Mouse (Mus musculus) Muller cell, postnatal 12 days (primary cell): Measurements from ENCODE around the gene Fau.

Source experiments
- DNase-seq: peaks from one replicate; pipeline ENCODE4 v3.0.0-alpha.2; 2015; ENCODE audit errors: inconsistent ontology term

Fau gene

DNA sequence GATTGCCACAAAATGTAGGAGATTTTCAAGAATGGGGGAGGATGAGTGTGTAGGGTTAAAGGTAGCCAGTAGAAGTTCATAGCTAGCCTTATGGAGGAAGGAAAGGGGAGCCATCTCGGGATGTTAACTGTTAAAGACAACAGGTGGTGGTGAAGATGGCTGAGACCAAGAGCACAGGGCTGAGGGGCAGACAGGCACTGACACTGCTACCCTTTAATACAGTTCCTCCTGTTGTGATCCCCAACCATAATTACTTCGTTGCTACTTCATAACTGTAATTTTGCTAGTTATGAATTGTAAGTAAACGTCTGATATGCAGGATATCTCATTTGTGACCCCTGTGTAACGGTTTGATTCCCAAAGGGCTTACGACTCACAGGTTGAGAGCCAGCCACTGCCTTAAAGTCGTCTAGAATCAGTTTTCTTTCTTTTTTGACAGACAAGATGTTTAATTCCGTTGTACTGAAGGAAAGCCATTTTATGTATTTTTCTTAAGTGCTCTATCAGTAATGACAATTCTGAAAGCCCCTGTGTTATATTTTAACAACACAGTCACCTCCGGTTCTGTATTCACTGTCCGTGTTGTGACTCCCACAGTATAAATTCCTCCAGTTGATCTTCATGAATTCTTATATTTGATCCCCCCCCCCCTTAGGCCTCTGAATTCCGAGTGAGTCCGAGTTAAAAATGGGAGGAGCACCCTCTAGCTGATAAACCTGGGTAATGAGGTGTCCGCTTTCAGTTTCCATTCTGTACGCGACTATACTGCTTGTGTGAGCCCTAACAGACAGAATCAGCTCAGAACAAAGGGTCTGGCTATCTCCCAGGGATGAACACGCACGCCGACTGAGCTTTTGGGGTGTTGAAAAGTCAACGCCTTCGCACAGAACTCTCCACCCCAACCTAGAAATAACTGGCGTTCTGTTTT, 12.0 kb upstream of the Fau start:
- DNase-seq: no peak

DNA sequence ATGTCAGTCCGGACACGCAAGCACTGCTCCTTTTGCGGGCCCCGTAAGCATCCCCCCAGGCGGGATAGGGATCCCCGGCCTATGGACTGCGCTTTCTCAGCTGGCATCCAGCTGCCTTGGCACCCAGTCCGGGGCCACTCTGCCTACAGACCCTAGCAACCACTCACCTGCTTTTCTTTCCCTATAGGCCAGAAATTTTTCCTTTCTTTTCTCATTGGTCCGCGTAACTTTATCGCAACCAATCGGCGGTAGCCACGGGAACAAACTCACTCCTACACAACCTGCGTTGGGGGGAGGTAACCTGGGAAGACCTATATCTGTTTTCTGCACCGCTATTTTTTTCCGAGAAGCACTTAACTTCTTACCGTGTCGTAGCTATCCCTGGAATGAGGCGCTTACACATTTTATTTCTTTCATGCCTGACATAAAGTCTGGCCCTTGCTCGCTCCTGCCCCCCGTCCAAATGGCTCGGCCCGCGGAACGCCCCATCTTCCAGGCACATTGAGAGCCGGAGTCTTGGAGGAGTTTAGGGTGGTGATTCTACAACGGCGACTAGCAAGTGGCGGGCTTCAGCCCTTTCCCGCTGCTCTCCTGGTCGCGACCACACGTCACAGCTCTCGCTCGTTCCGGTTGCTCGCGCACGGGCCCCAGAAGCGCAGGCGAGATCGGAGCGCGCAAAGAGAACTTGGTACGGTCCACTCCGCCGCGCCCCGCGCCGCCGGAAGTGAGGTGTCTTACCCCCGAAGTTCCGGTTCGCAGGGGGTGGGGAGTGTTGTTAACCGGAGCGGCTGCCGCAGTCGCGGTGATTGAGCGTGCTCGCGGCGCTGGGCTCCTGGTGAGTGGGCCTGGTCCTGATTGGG, 11.1 kb upstream of the Fau start, which contains the start of gene Syvn1:
Gene Syvn1 (plus strand): TSS at position 283 of the 860 bp plus-strand sequence.
- peak; percentile 95 for DNase-seq

DNA sequence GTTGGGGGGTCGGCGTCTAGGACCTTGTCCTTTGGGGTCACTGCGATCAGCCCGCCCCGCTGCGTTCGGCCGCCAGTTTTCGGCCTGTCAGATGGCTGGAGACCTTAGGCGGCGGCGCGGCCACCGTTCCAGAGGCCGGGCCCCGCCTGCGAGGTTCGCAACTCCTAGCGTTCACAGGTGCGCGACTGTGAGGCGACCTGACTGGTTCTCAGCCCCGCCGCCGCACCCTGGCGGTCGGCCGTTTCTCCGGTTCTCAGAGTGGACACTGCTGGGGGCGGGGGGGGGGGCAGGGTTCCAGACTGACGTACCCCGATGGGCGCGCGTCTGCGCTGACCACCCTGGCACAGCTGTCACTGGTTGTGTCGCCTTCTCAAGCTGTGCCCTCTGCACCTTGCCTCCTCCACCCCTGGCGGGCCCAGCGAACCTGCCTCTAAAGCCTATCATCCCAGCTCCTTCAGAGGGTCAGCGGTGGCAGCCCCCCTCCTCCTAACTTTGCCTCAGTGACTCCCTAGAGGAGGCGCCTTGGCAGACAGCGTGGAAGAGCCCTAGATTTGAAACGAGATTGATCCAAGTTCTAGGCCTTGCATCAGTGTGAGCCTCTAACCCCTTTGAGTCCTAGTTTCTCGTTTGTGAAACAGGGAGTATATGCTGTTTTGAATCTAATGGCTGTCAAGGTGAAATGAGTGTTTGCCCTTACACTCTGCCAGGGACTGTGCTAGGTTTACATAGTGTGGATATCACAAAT, 10.3 kb upstream of the Fau start:
- no peak for DNase-seq

DNA sequence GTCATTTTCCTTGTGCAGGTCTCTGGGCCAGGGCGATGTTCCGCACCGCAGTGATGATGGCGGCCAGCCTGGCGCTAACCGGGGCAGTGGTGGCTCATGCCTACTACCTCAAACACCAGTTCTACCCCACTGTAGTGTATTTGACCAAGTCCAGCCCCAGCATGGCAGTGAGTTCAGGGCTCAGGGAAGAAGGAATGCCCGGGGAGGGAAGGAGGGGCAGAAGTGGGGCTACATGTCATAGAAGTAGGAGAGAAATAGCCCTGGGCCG, 9.8 kb upstream of the Fau start:
- no peak for DNase-seq

DNA sequence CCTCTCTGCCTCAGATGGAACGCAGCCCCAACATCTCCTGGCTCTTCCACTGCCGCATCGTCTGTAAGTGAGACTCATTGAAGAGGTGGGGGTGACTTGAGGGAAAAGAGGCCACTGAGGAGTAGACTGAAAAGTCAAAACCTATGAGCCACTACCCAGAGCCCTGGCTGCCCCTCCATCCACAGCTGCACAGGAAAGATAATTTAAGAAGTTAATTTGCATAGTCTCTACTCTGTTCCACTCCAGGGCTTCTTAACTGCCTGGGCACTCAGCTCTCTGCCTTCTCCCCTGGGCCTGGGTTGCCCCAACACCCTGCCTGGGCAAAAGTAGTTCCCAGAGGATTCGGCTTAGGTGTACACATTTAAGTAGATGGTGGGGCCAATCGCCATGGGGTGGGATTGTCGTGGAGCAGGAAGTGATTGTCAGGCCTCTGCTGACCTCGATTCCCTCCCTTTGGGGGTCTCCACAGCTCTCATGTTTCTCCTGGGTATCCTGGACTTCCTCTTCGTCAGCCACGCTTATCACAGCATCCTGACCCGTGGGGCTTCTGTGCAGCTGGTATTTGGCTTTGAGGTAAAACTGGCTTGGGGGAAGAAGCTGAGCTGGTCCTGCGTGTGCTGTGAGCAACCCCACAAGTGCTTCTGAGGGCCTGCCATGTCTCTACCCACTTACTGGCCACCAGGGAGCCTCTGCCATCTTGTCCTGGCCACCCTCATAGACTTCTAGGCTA, 8.8 kb upstream of the Fau start:
- no peak for DNase-seq

DNA sequence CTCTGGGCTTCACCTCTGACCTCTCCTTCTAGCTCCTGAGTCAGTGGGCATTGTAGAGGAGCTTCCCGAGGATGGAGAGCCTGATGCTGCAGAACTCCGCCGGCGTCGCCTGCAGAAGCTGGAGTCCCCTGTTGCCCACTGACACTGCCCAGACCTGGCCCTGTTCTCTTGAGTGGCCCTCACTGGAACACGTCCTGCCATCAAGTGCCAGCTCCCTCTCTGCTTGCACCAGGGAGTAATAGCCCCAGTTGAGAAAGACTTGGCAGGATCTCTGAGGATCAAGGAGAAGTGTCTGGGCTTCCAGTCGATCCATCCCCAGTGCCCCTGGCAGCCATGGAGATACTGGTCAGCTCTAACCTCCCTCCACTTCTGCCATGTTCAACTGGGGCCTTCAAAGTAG, 5.1 kb upstream of the Fau start:
- DNase-seq: no peak

DNA sequence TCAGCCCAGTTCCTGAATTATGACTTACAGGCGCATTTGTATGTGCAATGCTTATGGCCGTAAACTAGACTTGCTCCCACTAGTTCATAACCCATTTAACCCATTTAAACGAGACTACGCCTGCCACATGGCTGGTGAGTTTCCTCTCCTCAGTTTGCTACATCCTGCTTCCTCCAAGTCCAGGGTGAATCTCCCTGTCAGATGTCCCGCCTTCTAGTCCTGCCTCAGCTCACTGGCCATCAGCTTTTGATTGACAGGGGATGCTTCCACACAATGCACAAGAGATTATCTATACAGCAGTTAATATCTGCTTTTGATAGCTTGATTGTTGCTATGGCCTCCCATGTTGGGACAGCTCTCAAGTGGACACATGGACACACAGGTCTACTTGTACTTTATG, 3.3 kb upstream of the Fau start:
- no peak for DNase-seq

DNA sequence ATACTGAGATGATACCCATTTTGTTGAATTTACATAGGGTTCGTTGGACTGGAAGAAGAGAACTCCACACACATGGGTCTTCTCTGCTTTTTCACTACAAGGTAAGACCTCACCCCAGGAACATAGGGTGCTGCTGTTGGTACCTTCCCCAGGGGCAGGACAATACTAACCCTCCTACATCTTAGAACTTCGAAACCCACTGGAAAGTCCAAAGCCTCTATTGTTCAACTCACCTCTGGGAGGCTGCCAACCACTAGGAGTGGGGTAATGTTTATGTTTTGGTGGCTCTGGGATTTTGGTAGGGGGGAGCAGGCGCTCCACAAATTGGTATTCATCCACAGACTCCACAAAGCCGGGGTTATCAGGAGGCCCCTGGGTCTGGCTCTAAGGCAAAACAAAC, 948 bp upstream of the Fau start:
- no peak for DNase-seq

DNA sequence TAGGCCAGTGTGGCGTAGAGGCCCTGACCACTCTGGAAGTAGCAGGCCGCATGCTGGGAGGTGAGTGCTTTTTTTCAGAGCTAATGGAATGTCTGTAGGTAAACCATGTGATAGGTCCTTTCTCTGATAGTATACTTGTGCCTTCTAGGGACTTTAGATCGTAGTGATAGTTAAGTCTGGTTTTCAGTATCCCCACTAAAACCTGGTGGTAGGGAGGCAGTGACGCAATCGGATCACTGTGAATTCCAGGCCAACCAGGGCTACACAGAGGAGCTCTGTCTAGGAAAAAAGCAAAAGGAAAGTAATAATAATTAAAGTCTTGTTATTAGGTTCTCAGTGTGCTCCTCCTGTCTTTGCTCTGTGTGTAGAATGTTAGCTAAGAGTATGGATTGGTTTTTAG, 869 bp downstream of the Fau start:
- no peak for DNase-seq

DNA sequence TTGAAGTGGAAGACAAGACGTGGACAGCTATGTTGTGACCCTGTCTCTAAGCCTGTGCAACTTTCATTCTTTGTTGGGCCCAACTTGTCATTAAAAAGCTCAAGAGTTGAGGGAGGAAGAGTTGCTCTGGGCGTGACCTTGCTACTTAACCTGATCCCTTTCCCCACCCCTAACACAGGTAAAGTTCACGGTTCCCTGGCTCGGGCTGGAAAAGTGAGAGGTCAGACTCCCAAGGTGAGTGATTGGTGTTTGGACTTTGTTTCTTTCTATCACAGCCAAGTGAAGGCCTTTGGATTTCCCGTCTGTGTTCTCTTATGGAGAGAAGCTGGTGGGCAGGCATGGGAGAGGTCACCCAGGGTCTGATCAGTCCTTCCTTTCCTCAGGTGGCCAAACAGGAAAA, 1.3 kb downstream of the Fau start:
- DNase-seq: no peak

DNA sequence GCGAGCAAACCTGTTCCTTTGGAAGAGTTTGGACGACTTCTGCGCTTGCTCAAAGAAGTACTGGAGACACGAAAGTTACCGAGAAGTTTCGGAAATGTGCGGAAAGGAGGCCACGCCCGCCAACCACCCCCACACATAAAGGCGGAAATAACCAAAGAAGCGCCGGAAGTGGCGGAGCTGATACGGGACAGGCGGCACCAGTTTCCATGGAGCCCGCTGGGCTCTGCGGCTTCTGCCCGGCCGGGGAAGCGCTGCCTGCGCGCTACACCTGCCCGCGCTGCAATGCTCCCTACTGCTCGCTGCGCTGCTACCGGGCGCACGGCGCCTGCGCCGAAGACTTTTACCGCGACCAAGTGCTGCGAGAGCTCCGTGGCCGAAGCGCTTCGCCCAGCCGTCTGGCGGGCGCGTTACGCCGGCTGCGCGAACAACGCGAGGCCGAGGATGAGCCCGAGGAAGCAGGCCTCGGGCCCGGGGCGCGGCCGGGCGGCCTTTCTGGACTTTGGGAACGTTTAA, 3.4 kb downstream of the Fau start, which contains the start of gene Znhit2:
Gene Znhit2 (plus strand): TSS at position 172 of the 513 bp plus-strand sequence.
- DNase-seq: peak; percentile 95

DNA sequence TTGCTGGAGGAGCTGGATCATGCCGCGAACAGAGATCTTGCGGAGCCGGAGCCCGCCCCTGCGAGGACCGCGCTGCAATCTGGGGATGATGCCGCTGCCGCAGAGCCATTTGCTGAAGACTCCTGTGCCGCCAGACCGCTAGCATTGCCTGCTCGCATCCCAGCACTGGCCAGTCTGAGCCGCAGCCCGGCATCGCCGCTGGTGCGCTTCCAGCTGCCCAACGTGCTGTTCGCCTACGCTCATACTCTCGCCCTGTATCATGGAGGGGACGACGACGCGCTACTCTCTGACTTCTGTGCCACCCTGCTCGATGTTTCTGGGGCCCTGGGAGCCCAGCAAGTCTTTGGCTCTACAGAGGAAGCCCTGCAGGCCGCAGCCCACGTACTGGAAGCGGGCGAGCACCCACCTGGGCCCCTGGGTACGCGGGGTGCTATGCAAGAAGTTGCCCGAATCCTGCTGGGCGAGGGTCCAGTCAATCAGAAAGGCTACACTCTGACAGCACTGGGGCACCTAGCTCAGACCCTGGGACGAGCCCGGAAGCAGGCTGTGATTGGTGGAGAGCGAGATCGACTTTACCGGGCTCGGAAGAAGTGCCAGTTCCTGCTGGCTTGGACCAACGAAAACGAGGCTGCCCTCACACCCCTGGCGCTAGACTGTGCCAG, 4.1 kb downstream of the Fau start:
- peak; percentile 49 for DNase-seq

DNA sequence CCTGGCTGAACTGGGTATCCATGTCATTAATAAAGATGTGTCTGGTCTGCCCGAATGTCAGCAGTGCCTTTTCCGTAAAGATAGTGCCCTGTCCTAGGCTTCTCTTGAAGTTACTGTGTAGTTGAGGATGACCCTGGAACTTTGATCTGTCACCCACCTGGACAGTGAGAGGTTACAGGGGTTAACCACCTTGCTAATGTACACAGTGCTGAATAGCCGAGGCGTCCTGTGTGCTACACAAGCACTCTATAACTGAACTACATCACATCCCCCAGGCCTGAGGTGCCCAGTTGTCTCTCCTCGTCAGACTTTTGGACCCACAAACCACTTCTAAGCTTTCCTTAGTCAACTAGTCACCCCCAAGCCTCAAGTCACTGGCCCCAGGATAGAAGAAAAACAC, 4.8 kb downstream of the Fau start:
- DNase-seq: no peak

DNA sequence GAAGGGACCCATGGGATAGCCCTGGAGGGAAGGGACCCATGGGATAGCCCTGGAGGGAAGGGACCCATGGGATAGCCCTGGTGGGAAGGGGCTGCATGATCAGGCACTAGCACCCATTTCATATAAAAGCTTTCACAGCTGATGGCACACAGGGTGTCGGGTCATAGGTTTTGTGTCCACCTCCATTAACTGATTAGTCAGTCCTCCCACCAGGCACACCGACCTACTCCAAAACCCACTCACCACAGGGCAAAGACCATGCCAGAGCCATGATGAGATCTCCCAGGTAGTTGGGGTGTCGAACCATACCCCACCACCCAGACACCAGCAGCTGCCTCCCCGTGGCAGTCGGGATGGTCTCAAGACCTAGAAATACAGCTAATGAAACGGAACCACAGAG, 5.4 kb downstream of the Fau start:
- no peak for DNase-seq

DNA sequence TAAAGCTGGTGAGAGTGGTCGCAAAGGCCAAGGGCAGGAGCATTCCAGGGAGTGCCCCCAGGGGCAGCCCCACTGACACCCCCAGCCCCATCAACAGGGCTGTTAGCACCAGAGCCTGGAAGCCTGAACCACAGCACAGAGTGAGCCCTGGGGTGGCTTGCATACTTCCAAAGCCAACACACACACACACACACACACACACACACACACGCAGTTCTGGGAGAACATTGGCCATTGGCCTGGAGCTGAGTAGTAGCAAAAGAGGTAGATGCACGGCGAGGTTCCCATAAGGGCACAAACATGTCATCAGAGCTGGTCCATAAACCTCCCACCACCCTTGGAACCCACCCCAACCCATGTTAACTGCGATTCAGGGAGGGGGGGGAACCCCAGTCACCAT, 8.9 kb downstream of the Fau start:
- no peak for DNase-seq

DNA sequence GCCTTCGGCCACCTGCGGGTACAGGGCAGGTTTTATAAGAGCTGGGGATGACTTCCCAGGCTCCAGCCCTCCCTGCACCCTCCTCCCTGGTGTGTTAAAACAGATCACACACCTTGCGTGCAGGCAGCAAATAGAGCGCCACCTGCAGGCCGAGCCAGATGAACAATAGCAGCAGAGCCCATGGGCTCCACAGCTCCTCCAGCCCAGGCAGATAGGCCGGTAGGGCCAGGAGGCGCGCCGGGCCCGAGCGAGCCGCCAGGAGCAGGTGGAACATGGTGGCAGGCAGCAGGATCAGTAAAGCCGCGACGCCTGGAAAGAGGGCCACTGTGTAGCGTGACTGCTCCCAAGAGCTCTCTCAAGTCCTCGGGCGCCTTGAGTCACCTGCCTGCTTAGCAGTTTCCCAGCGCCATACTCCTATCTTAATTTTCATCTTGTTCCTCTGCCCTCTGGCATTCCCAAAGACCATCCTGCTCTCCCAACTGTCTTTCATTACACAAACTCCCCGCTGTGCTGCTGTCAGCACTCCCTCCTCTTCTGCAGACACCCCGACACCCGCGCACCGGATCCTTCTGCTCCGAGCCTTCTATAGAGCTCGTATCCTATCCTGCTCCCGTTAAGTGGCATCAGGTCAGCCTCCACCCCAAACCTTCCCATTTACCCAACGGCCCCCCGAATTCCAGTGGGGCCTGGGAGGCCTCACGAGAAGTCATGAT, 9.5 kb downstream of the Fau start:
- DNase-seq: peak; percentile 66

DNA sequence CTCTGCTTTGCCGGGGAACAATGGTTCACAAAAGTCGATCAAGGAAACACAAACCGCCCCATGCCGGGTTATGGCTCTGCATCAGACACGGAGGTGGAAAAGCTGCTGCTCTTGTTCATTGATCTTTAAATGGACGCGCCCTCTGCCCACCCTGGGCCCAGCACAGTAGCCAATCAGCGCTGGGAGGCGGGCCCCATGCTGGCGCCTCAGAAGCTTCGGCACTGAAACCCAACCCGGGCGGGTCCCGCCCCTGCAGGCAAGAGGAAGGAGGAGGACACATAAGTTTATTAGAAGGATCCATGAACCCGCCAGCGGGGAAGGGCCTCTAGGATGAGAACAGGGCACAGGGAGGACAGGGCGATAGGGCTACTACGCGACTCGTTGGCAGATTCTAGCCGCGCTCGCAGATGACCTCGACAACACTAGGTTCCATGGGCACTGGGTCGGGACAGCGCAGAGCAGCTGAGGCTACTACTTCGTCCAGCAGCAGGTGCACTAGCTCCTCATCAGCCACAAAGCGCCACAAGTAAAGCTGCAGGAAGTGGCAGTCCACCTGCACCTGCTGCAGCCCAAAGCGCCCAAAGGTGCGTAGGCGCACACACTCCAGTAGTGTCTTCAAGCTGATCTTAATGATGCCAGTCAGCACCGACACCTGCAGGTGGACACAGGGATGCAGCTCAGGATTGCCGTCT, 10.2 kb downstream of the Fau start, which contains the start of gene Tm7sf2:
Gene Tm7sf2 (minus strand): TSS at position 650 of the 692 bp plus-strand sequence.
- DNase-seq: peak; percentile 97

DNA sequence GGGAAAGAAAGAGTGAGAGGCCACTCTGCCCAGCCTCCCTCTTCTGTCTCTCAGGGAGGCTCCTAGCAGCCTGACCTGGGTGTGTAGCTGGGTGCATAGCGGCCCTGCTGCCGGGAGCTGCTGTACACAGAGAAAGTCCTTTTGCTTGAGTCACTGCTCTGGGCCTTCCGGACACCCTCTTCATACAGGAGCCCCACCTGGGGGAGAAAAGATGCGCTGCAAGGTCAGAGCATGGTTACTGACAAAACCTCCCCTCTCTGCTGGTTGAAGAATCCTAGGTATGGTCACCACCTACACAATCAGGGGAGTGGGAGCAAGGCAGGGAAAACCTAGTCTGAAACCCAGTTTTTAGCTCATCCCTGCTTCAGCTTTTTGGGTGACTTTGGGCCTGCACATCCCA, 11.3 kb downstream of the Fau start:
- DNase-seq: no peak

DNA sequence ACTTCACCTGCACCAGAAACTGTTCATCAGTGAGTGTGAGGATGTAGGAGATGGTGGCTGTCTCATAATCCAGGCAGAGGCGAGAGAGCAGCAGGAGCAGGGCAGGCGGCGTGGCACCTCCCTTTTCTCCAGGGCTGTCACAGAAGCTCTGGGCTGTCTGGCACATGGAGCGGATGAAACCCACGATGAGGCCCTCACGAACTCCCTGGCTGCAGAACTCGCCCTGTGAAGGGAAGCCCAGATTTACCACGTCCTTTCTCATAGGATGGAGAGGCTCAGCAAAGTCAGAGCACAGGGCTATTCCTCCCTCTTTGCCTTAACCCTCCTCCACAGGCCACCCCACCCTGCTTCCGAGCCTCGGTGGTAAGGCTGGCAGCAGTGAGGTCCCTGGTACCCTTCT, 12.2 kb downstream of the Fau start:
- no peak for DNase-seq
